Mouse (Mus musculus) urinary bladder, adult 2 months (tissue): Measurements from ENCODE around the gene Tirap. TPM values are rescaled to one million over a fixed set of nuclear protein-coding genes. Genes with fewer than 3 reads are reported as not detected.

Source experiments
- DNase-seq: peaks from one replicate; pipeline ENCODE4 v3.0.0; 2022; ENCODE audit warnings: low spot score
- polyA plus RNA-seq: library from polyadenylated mRNA; depleted of rRNA; stranded (reverse); fragments of >200 nt; gene quantifications from 2 replicates; pipeline ENCODE4 v1.2.3, GENCODE M21; 2012; rRNA removed

Gene Tirap
- 13.1 and 15.6 TPM in 2 replicates for polyA plus RNA-seq

- peak; percentile 94 for DNase-seq
Measured at GRCm38 (mm10) chr9:35199772-35200471, at the start of gene Tirap, which contains the start of gene Srpr. Gene Tirap, minus strand, starts transcription at chr9:35200291. Gene Srpr, plus strand, starts transcription at chr9:35200175.

- no peak for DNase-seq
Measured at GRCm38 (mm10) chr9:35249476-35249875, 49.4 kb upstream of the Tirap start.

GRCm38 (mm10) chr9:35247405-35247804 lies 47.3 kb upstream of the Tirap start:
- no peak for DNase-seq

GRCm38 (mm10) chr9:35239734-35240133 lies 39.6 kb upstream of the Tirap start:
- no peak for DNase-seq

- DNase-seq, result no peak
Measured at GRCm38 (mm10) chr9:35238915-35239571, 39.0 kb upstream of the Tirap start.

GRCm38 (mm10) chr9:35238371-35238770 lies 38.3 kb upstream of the Tirap start:
- DNase-seq, result no peak

GRCm38 (mm10) chr9:35235996-35236395 lies 35.9 kb upstream of the Tirap start:
- DNase-seq, result no peak

- no peak for DNase-seq
Measured at GRCm38 (mm10) chr9:35228671-35229070, 28.6 kb upstream of the Tirap start.

GRCm38 (mm10) chr9:35223466-35223865 lies 23.4 kb upstream of the Tirap start:
- DNase-seq, result no peak

GRCm38 (mm10) chr9:35217963-35218362 lies 17.9 kb upstream of the Tirap start:
- no peak for DNase-seq

- DNase-seq, result no peak
Measured at GRCm38 (mm10) chr9:35211573-35212511, 11.8 kb upstream of the Tirap start.

GRCm38 (mm10) chr9:35210542-35211474 lies 10.7 kb upstream of the Tirap start, which contains the start of gene Foxred1:
Gene Foxred1, minus strand, starts transcription at chr9:35211055.
- peak; percentile 96 for DNase-seq

- DNase-seq, result no peak
Measured at GRCm38 (mm10) chr9:35204421-35204820, 4.3 kb upstream of the Tirap start.

GRCm38 (mm10) chr9:35203536-35203935 lies 3.4 kb upstream of the Tirap start:
- DNase-seq, result no peak

GRCm38 (mm10) chr9:35200529-35201060 lies 504 bp upstream of the Tirap start:
- no peak for DNase-seq

GRCm38 (mm10) chr9:35198945-35199771 lies 933 bp downstream of the Tirap start:
- DNase-seq, result no peak

GRCm38 (mm10) chr9:35198351-35198750 lies 1.7 kb downstream of the Tirap start:
- DNase-seq, result no peak

GRCm38 (mm10) chr9:35197625-35198024 lies 2.5 kb downstream of the Tirap start:
- DNase-seq, result no peak

GRCm38 (mm10) chr9:35194048-35194447 lies 6.0 kb downstream of the Tirap start:
- no peak for DNase-seq
